25 mouse cellular contexts compared by ENCODE assay signal in the genomic region with DNA sequence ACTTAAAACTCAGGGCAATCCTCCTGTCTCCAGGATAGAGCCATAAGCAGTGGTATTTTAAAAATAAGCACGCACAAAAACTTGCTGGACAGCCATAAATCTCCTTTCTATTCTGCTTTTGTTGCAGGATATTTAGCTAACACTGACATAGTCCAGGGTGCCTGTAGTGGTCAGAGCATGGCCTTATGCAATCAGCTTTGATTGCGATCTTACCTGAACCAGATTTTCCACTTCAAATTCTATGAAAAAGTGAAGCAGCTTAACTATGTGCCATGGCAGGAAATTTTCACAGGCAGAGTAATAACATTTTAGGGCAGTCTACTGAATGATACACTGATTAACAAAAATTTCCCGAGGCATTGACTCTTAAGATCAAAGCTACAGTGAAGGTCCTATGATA.
A peak's percentile ranks its signal among the peaks of the same experiment; 100 is the strongest.
DNase-seq lines count a peak whose midpoint lies in the region; ATAC-seq lines count a peak whose summit lies in the region.
"Had no signal": no experiment of that assay in that cellular context is flagged by ENCODE, and none has a peak within 500 bp of the region (broad histone marks: within the 10 kb centered on the region; RNA-seq: fewer than 3 reads in every experiment).

No protein-coding gene starts in this region.

- no peak overlapping the region for H3K4me2 ChIP-seq in kidney, embryonic 16.5 days (replicated peaks; ENCODE audit: low read depth, low read length)
- H3K4me2 ChIP-seq in lung, embryonic 16.5 days (ENCODE audit: low read depth, low read length), result no peak overlapping the region
- no peak overlapping the region for H3K4me2 ChIP-seq in intestine, embryonic 15.5 days (replicated peaks)
- H3K4me2 ChIP-seq: embryonic facial prominence, embryonic 12.5 days; embryonic facial prominence, embryonic 15.5 days; forebrain, embryonic 12.5 days; forebrain, embryonic 15.5 days; heart, embryonic 12.5 days; heart, embryonic 15.5 days had no signal

- 51% methylated on average over 3 of the region's 3 CpGs for WGBS in kidney, embryonic 16.5 days
- 56% methylated on average over 3 of the region's 3 CpGs for WGBS in lung, embryonic 16.5 days
- 69% methylated on average over 3 of the region's 3 CpGs for WGBS in intestine, embryonic 15.5 days

- H3K27ac ChIP-seq in kidney, embryonic 16.5 days (ENCODE audit: low read length), result peak overlapping the region; percentile 20; the same call in 1 of the 2 replicates
- no peak overlapping the region for H3K27ac ChIP-seq in lung, embryonic 16.5 days (ENCODE audit: low read length)
- H3K27ac ChIP-seq in intestine, embryonic 15.5 days, result no peak overlapping the region
- H3K27ac ChIP-seq: embryonic facial prominence, embryonic 12.5 days; embryonic facial prominence, embryonic 15.5 days; forebrain, embryonic 12.5 days; forebrain, embryonic 15.5 days; heart, embryonic 15.5 days had no signal

- intact Hi-C loops in heart, postnatal 36 days (cut with DNase I), result no loop called here

- ATAC-seq in kidney, embryonic 16.5 days (ENCODE audit: low FRiP score, low TSS enrichment), result peak; percentile 46; the same call in 1 of the 2 replicates
- 0 out of 2 replicates have a peak, but pooled peaks have one; percentile 34 for ATAC-seq in lung, embryonic 16.5 days (ENCODE audit: low read depth)
- ATAC-seq in intestine, embryonic 15.5 days, result no peak
- ATAC-seq: CD4-positive, CD25-positive, alpha-beta regulatory T cell, adult 4 months; forebrain, embryonic 15.5 days had no signal

- no peak for DNase-seq in kidney, postnatal 25 days
- DNase-seq in lung, postnatal 4 days, result no peak
- peak; percentile 7 for DNase-seq in fat pad, adult 2 months (ENCODE audit: extremely low read depth, low read depth, low spot score)
- DNase-seq in lung, postnatal 10 days, result peak; percentile 10
- no peak for DNase-seq in heart, postnatal 36 days
- DNase-seq: adrenal gland, adult 2 months; adrenal gland, postnatal 14 days; cerebellum, adult 11 months; cerebellum, adult 2 months; cerebellum, adult 9-11 months; cerebellum, postnatal 25 days; gastrocnemius, postnatal 25 days; heart, adult 18-20 months; heart, postnatal 10 days; heart, postnatal 4 days had no signal

- H3K27me3 ChIP-seq in kidney, embryonic 16.5 days (ENCODE audit: insufficient read depth, low read length), result no peaks in the 10 kb centered on the region
- no peaks in the 10 kb centered on the region for H3K27me3 ChIP-seq in lung, embryonic 16.5 days (ENCODE audit: control insufficient read depth, insufficient read depth, low read depth, low read length)
- H3K27me3 ChIP-seq in intestine, embryonic 15.5 days (replicated peaks), result no peaks in the 10 kb centered on the region
- H3K27me3 ChIP-seq: embryonic facial prominence, embryonic 12.5 days; embryonic facial prominence, embryonic 15.5 days; forebrain, embryonic 12.5 days; forebrain, embryonic 15.5 days; heart, embryonic 12.5 days; heart, embryonic 15.5 days had no signal

- no peak overlapping the region for H3K9ac ChIP-seq in kidney, embryonic 16.5 days (replicated peaks; ENCODE audit: low read length)
- H3K9ac ChIP-seq in lung, embryonic 16.5 days (ENCODE audit: low read length), result no peak overlapping the region
- H3K9ac ChIP-seq in intestine, embryonic 15.5 days, result no peak overlapping the region
- H3K9ac ChIP-seq: embryonic facial prominence, embryonic 12.5 days; embryonic facial prominence, embryonic 15.5 days; forebrain, embryonic 12.5 days; forebrain, embryonic 15.5 days; heart, embryonic 12.5 days; heart, embryonic 15.5 days had no signal

- no peaks in the 10 kb centered on the region for H3K9me3 ChIP-seq in kidney, embryonic 16.5 days (ENCODE audit: low read length)
- no peaks in the 10 kb centered on the region for H3K9me3 ChIP-seq in lung, embryonic 16.5 days (ENCODE audit: control insufficient read depth, low read length)
- no peaks in the 10 kb centered on the region for H3K9me3 ChIP-seq in intestine, embryonic 15.5 days
- H3K9me3 ChIP-seq: embryonic facial prominence, embryonic 12.5 days; embryonic facial prominence, embryonic 15.5 days; forebrain, embryonic 12.5 days; forebrain, embryonic 15.5 days; heart, embryonic 12.5 days; heart, embryonic 15.5 days had no signal

- no peak overlapping the region for H3K4me3 ChIP-seq in kidney, embryonic 16.5 days (ENCODE audit: low read length)
- no peak overlapping the region for H3K4me3 ChIP-seq in lung, embryonic 16.5 days (ENCODE audit: low read length)
- H3K4me3 ChIP-seq in intestine, embryonic 15.5 days (replicated peaks), result no peak overlapping the region
- H3K4me3 ChIP-seq: embryonic facial prominence, embryonic 12.5 days; embryonic facial prominence, embryonic 15.5 days; forebrain, embryonic 12.5 days; forebrain, embryonic 15.5 days; heart, embryonic 12.5 days; heart, embryonic 15.5 days had no signal

- peaks cover 7% of the 10 kb centered on the region for H3K4me1 ChIP-seq in kidney, embryonic 16.5 days (ENCODE audit: insufficient read depth, low read length)
- no peaks in the 10 kb centered on the region for H3K4me1 ChIP-seq in lung, embryonic 16.5 days (replicated peaks; ENCODE audit: control insufficient read depth, insufficient read depth, low read length)
- no peaks in the 10 kb centered on the region for H3K4me1 ChIP-seq in intestine, embryonic 15.5 days (replicated peaks)
- H3K4me1 ChIP-seq: embryonic facial prominence, embryonic 12.5 days; embryonic facial prominence, embryonic 15.5 days; forebrain, embryonic 12.5 days; forebrain, embryonic 15.5 days; heart, embryonic 12.5 days; heart, embryonic 15.5 days had no signal

- H3K36me3 ChIP-seq in kidney, embryonic 16.5 days (ENCODE audit: insufficient read depth, low read length), result no peaks in the 10 kb centered on the region
- no peaks in the 10 kb centered on the region for H3K36me3 ChIP-seq in lung, embryonic 16.5 days (ENCODE audit: control insufficient read depth, insufficient read depth, low read length)
- no peaks in the 10 kb centered on the region for H3K36me3 ChIP-seq in intestine, embryonic 15.5 days
- H3K36me3 ChIP-seq: embryonic facial prominence, embryonic 12.5 days; embryonic facial prominence, embryonic 15.5 days; forebrain, embryonic 12.5 days; forebrain, embryonic 15.5 days had no signal

Comparison
In these comparisons a context has a peak if more than half of its experiments do, and no peak if none do; other contexts are left out.
1. DNase-seq: peak in fat pad, adult 2 months (single experiment) and lung, postnatal 10 days (single experiment); none in kidney, postnatal 25 days (0 of 2), lung, postnatal 4 days (0 of 2) and heart, postnatal 36 days (0 of 2).